Mouse (Mus musculus): ENCODE data around the gene Reps2.

Gene Reps2

GRCm38 (mm10) chrX:162487734-162488133, 155.7 kb downstream of the Reps2 start:
- DNase-seq, result no peak

- DNase-seq, result no peak
Measured at GRCm38 (mm10) chrX:162470213-162470612, 173.2 kb downstream of the Reps2 start.

GRCm38 (mm10) chrX:162462156-162462555, 181.3 kb downstream of the Reps2 start:
- DNase-seq, result no peak

- no peak for DNase-seq
Measured at GRCm38 (mm10) chrX:162456445-162456844, 187.0 kb downstream of the Reps2 start.

GRCm38 (mm10) chrX:162455364-162455763, 188.1 kb downstream of the Reps2 start:
- DNase-seq, result no peak

GRCm38 (mm10) chrX:162453821-162454402, 189.5 kb downstream of the Reps2 start:
- DNase-seq, result no peak

GRCm38 (mm10) chrX:162452642-162453041, 190.8 kb downstream of the Reps2 start:
- DNase-seq, result no peak

- no peak for DNase-seq
Measured at GRCm38 (mm10) chrX:162447974-162448373, 195.5 kb downstream of the Reps2 start.

- no peak for DNase-seq
Measured at GRCm38 (mm10) chrX:162446678-162447318, 196.7 kb downstream of the Reps2 start.

GRCm38 (mm10) chrX:162443387-162443786, 200.1 kb downstream of the Reps2 start:
- DNase-seq, result no peak

- no peak for DNase-seq
Measured at GRCm38 (mm10) chrX:162442970-162443369, 200.5 kb downstream of the Reps2 start.

GRCm38 (mm10) chrX:162432776-162433543, 210.5 kb downstream of the Reps2 start:
- no peak for DNase-seq

- DNase-seq, result no peak
Measured at GRCm38 (mm10) chrX:162427698-162428097, 215.8 kb downstream of the Reps2 start.

GRCm38 (mm10) chrX:162419431-162419830, 224.0 kb downstream of the Reps2 start:
- no peak for DNase-seq

GRCm38 (mm10) chrX:162413124-162413523, 230.3 kb downstream of the Reps2 start:
- DNase-seq, result no peak

GRCm38 (mm10) chrX:162407291-162407690, 236.2 kb downstream of the Reps2 start:
- no peak for DNase-seq

- DNase-seq, result no peak
Measured at GRCm38 (mm10) chrX:162402487-162402886, 241.0 kb downstream of the Reps2 start.

- DNase-seq, result peak; percentile 1
Measured at GRCm38 (mm10) chrX:162380730-162381129, 262.7 kb downstream of the Reps2 start.

GRCm38 (mm10) chrX:162363206-162363605, 280.2 kb downstream of the Reps2 start:
- DNase-seq, result no peak

All from right cerebral cortex, postnatal 4 days (tissue).